Mouse (Mus musculus): ENCODE data around the gene Tjp2.

DNA sequence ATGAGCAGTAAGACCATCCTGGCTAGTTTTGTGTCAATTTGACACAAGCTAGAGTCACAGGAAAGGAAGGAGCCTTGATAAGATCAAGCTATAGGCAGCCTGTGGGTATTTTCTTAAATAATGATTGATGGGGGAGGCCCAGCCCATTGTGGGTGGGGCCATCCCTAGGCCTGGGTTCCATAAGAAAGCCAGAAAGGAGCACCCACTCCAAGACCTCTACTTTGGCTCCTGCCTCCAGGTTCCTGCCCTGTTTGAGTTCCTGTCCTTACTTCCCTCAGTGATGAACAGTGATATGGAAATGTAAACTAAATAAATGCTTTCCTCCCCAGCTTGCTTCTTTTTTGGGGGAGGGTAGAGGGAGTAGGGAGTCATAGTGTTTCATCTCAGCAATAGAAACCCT is 7.0 kb downstream of the Tjp2 start:
- no peak for TF ChIP-seq CTCF (IDR thresholded peaks at IDR 0.05; ENCODE audit: borderline replicate concordance, control insufficient read depth, extremely low read depth, insufficient read depth, low read length, poor library complexity)
- TF ChIP-seq POLR2A (IDR thresholded peaks at IDR 0.05; ENCODE audit: control insufficient read depth, extremely low read depth, insufficient read depth, low read length, poor library complexity): no peak

Data from thymus, adult 2 months (tissue).